Mouse (Mus musculus) hindbrain, embryonic 12.5 days (tissue): Measurements from ENCODE around the gene Rpia. TPM values are rescaled to one million over a fixed set of nuclear protein-coding genes. Genes with fewer than 3 reads are reported as not detected.

Experiments
- ATAC-seq: fragments of 200-750 bp; cut with Nextera tagmentation; 2 replicates; pipeline ENCODE4 v1.8.0; 2017; ENCODE audit warnings: moderate TSS enrichment; ENCODE audit not compliant: low FRiP score
- H3K27ac ChIP-seq: fragments of 300-500 bp; sonication (generic); 2 replicates; pipeline ENCODE4 v1.5.1; 2016; ENCODE audit warnings: mild to moderate bottlenecking
- H3K27me3 ChIP-seq: fragments of 300-500 bp; sonication (generic); 2 replicates; pipeline ENCODE4 v1.6.1; 2016; ENCODE audit warnings: mild to moderate bottlenecking
- H3K36me3 ChIP-seq: fragments of 300-500 bp; sonication (generic); 2 replicates; pipeline ENCODE4 v1.6.1; 2016; ENCODE audit warnings: mild to moderate bottlenecking
- H3K4me1 ChIP-seq: fragments of 300-500 bp; sonication (generic); 2 replicates; pipeline ENCODE4 v1.6.1; 2016
- H3K4me2 ChIP-seq: fragments of 300-500 bp; sonication (generic); replicated peaks from 2 replicates; pipeline ENCODE4 v1.6.1; 2016; ENCODE audit warnings: mild to moderate bottlenecking
- H3K4me3 ChIP-seq: fragments of 300-500 bp; sonication (generic); 2 replicates; pipeline ENCODE4 v1.5.1; 2016; ENCODE audit warnings: mild to moderate bottlenecking
- H3K9ac ChIP-seq: fragments of 300-500 bp; sonication (generic); 2 replicates; pipeline ENCODE4 v1.6.1; 2016; ENCODE audit warnings: mild to moderate bottlenecking, moderate library complexity
- H3K9me3 ChIP-seq: fragments of 300-500 bp; sonication (generic); replicated peaks from 2 replicates; pipeline ENCODE4 v1.6.1; 2016; ENCODE audit warnings: mild to moderate bottlenecking
- WGBS: fragments of 180-500 bp; shearing (Covaris S2); methylation state at CpG from one replicate; pipeline ENCODE4 v1.1.7; 2016; 5-methylcytosine and 5-hydroxymethylcytosine counted together
- polyA plus RNA-seq: library from polyadenylated mRNA; unstranded; fragments of >200 nt; fragmentation: Nextera tagmentation; extraction: Ambion mirVana; gene quantifications from 2 replicates; pipeline ENCODE4 v1.2.1, GENCODE M21; 2016

Rpia gene
- polyA plus RNA-seq, 1 experiment from 2014 or later: 3.2 TPM

DNA sequence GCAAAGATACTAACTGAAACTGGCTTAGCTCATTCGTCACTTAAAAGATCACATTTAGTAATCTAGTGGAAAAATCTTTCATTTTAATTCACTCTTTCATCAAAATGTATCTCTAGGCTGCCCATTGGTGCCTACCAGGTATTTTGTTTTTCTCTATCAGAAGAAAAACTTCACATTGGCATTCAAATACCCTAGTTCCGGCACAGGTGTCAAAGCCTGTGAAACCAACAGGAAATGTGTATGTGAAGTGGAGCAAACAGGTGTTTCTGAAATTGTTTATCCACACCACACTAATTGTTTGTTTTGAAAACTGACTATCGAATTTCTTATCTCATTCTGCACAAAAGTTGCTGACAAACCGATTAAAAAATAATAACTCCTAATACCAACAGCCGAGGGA lies 27.5 kb downstream of the Rpia start:
- Histone ChIP-seq H3K9ac (no peak overlapping the region), H3K27ac (no peak overlapping the region), H3K36me3 (peaks cover 24% of the 10 kb centered on the region), H3K4me3 (no peak overlapping the region), H3K27me3 (no peaks in the 10 kb centered on the region), H3K4me2 (no peak overlapping the region), H3K4me1 (no peaks in the 10 kb centered on the region), H3K9me3 (no peaks in the 10 kb centered on the region)
- 94% methylated on average over 5 of the region's 5 CpGs for WGBS
- ATAC-seq: no peak

GRCm38 (mm10) chr6:70763881-70764280 lies 28.2 kb downstream of the Rpia start:
- no peak for ATAC-seq
- H3K4me1 ChIP-seq: no peaks in the 10 kb centered on the region
- no peaks in the 10 kb centered on the region for H3K9me3 ChIP-seq
- no peak overlapping the region for H3K4me2 ChIP-seq
- H3K27me3 ChIP-seq: no peaks in the 10 kb centered on the region
- no peak overlapping the region for H3K4me3 ChIP-seq
- no peak overlapping the region for H3K27ac ChIP-seq
- WGBS: 95% methylated on average over 4 of the region's 4 CpGs
- peaks cover 21% of the 10 kb centered on the region for H3K36me3 ChIP-seq
- H3K9ac ChIP-seq: no peak overlapping the region

- Histone ChIP-seq H3K4me1 (no peaks in the 10 kb centered on the region), H3K4me2 (no peak overlapping the region), H3K9ac (no peak overlapping the region), H3K4me3 (no peak overlapping the region), H3K9me3 (no peaks in the 10 kb centered on the region), H3K27me3 (no peaks in the 10 kb centered on the region), H3K36me3 (peaks cover 21% of the 10 kb centered on the region), H3K27ac (no peak overlapping the region)
- no peak for ATAC-seq
- 87% methylated on average over 6 of the region's 6 CpGs for WGBS
These were observed 29.4 kb downstream of the Rpia start for GRCm38 (mm10) chr6:70762659-70763058.

- H3K9ac ChIP-seq: no peak overlapping the region
- H3K4me3 ChIP-seq: no peak overlapping the region
- no peaks in the 10 kb centered on the region for H3K4me1 ChIP-seq
- no peak overlapping the region for H3K4me2 ChIP-seq
- H3K27me3 ChIP-seq: no peaks in the 10 kb centered on the region
- peaks cover 9% of the 10 kb centered on the region; the same call in 1 of the 2 replicates for H3K36me3 ChIP-seq
- 86% methylated on average over 4 of the region's 4 CpGs for WGBS
- no peak for ATAC-seq
- no peaks in the 10 kb centered on the region for H3K9me3 ChIP-seq
- no peak overlapping the region for H3K27ac ChIP-seq
These were observed 31.1 kb downstream of the Rpia start for GRCm38 (mm10) chr6:70760951-70761350.

DNA sequence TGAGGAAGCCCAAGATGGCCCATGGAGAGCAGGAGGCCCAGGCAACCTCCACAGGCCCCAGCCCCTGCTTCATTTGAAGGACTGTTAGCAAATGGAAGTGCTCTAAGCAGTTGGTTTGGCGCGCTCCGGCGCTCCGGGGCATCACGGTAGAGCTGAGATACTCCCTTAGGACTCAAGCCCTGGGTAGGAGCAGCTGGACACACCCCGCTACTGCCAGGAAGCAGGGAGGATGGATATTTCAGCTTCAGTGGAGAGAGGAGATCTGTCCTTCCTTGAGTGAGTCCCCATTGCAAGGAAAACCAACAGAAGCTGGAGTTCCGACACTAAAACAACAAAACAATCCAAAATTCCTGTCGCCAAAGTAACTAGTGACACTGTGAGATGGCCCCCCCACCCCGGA lies 37.2 kb downstream of the Rpia start:
- Histone ChIP-seq H3K4me2 (no peak overlapping the region), H3K36me3 (no peaks in the 10 kb centered on the region), H3K9me3 (no peaks in the 10 kb centered on the region), H3K27me3 (no peaks in the 10 kb centered on the region), H3K9ac (no peak overlapping the region), H3K4me3 (no peak overlapping the region), H3K4me1 (no peaks in the 10 kb centered on the region), H3K27ac (no peak overlapping the region)
- WGBS: 86% methylated on average over 10 of the region's 10 CpGs
- ATAC-seq: no peak

DNA sequence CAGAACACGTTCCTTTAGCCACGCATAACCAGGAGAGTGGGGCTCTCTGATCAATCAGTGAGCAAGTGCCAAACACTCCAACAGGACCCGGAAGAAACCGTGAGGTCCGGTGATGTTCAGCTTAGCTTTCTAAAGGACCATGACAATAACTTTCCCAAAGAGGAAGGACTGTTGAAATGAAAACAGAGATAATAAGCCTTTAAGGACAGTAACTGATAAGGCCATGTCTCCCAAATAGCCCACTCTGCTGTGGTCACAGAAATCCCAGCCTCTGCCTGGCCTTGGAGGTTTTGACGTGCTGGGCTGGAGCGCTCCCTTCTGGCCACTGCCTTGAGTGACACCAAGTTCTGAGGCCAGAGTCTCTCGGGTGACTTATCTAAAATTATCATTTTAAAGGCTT lies 39.7 kb downstream of the Rpia start:
- no peak for ATAC-seq
- WGBS: 57% methylated on average over 8 of the region's 8 CpGs

DNA sequence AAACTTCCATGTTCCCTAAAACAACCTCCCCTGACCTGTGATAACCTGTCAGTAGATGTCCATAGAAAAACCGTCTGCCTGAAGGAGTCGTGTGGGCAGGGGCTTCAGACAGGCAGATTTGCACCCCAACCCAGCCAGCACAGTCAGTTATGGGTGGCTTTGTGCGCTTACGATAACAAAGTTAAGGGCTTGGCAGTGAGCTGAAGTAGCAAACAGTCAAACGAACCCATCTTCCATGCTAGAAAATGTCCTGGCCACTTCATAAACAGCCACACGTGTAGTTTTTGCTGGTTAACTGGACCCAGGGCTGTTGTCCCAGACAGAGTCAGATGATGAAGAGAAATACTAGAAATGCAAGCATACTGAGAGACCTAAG lies 40.1 kb downstream of the Rpia start:
- Histone ChIP-seq H3K27me3 (no peaks in the 10 kb centered on the region), H3K4me2 (no peak overlapping the region), H3K4me1 (no peaks in the 10 kb centered on the region), H3K4me3 (no peak overlapping the region), H3K36me3 (no peaks in the 10 kb centered on the region), H3K9me3 (no peaks in the 10 kb centered on the region), H3K9ac (no peak overlapping the region), H3K27ac (no peak overlapping the region)
- ATAC-seq: no peak
- 71% methylated on average over 6 of the region's 6 CpGs for WGBS

More for the DNA sequence above, 39.7 kb downstream of the Rpia start:
- Histone ChIP-seq H3K27me3 (no peaks in the 10 kb centered on the region), H3K36me3 (no peaks in the 10 kb centered on the region), H3K9me3 (no peaks in the 10 kb centered on the region), H3K4me3 (no peak overlapping the region), H3K9ac (no peak overlapping the region), H3K27ac (no peak overlapping the region), H3K4me1 (no peaks in the 10 kb centered on the region), H3K4me2 (no peak overlapping the region)

GRCm38 (mm10) chr6:70751251-70751897 lies 40.7 kb downstream of the Rpia start:
- 69% methylated on average over 8 of the region's 8 CpGs for WGBS

DNA sequence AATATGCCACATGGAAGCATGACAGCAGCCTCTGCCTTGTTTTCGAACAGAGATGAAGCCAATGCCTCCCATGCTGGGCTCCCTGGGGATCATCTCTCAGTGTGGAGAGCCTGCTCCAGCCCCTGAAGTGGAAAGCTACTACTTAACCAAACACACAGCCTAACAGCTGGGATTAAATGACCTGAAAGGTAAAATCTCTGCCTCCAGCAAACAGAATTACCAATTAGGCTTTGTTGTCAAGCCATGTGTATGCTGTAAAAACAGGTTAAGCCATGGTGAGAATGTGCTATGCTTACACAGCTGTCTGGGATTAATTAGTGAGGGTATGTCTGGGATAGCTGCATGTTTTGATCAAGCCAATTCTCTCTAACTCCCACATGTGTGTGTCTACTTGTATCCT lies 42.3 kb downstream of the Rpia start:
- no peaks in the 10 kb centered on the region for H3K36me3 ChIP-seq
- no peaks in the 10 kb centered on the region for H3K4me1 ChIP-seq
- no peak overlapping the region for H3K27ac ChIP-seq
- no peaks in the 10 kb centered on the region for H3K9me3 ChIP-seq
- no peak overlapping the region for H3K9ac ChIP-seq
- 46% methylated on average over 1 of the region's 1 CpGs for WGBS
- no peak overlapping the region for H3K4me3 ChIP-seq
- ATAC-seq: no peak
- no peak overlapping the region for H3K4me2 ChIP-seq
- no peaks in the 10 kb centered on the region for H3K27me3 ChIP-seq

More at GRCm38 (mm10) chr6:70751251-70751897, 40.7 kb downstream of the Rpia start:
- Histone ChIP-seq H3K4me3 (no peak overlapping the region), H3K27ac (no peak overlapping the region), H3K9ac (no peak overlapping the region), H3K4me1 (no peaks in the 10 kb centered on the region), H3K27me3 (no peaks in the 10 kb centered on the region), H3K36me3 (no peaks in the 10 kb centered on the region), H3K4me2 (no peak overlapping the region), H3K9me3 (no peaks in the 10 kb centered on the region)
- no peak for ATAC-seq

- no peak overlapping the region for H3K4me3 ChIP-seq
- WGBS: 92% methylated on average over 5 of the region's 5 CpGs
- ATAC-seq: no peak
These were observed 44.3 kb downstream of the Rpia start for GRCm38 (mm10) chr6:70747702-70748101.

DNA sequence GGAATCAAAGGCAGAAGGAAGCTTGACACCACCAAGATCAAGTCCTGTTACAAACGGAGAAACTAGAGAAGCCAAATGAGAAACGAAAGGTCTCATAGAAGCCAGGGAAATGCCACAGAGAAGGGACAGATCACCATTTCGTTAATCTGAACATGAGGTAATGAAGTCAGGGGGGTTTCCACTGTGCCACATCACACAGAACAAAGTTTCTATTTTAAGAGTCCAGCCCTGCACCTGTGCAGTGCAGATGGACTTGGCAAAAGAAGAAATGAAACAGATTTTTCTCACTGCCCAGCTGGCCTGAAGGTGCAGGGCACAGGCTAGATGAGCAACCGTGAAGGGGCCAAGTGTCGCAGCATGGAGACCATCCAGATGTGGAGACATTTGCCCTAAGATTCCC lies 48.1 kb downstream of the Rpia start:
- Histone ChIP-seq H3K27ac (no peak overlapping the region), H3K9ac (no peak overlapping the region), H3K4me1 (no peaks in the 10 kb centered on the region), H3K27me3 (no peaks in the 10 kb centered on the region), H3K9me3 (no peaks in the 10 kb centered on the region), H3K4me3 (no peak overlapping the region), H3K36me3 (no peaks in the 10 kb centered on the region), H3K4me2 (no peak overlapping the region)
- ATAC-seq: no peak
- WGBS: 85% methylated on average over 5 of the region's 5 CpGs

More at GRCm38 (mm10) chr6:70747702-70748101, 44.3 kb downstream of the Rpia start:
- Histone ChIP-seq H3K4me2 (no peak overlapping the region), H3K27me3 (no peaks in the 10 kb centered on the region), H3K4me1 (no peaks in the 10 kb centered on the region), H3K9me3 (no peaks in the 10 kb centered on the region), H3K9ac (no peak overlapping the region), H3K36me3 (no peaks in the 10 kb centered on the region), H3K27ac (no peak overlapping the region)

- no peak for ATAC-seq
- Histone ChIP-seq H3K9me3 (no peaks in the 10 kb centered on the region), H3K4me3 (no peak overlapping the region), H3K4me2 (no peak overlapping the region), H3K27me3 (no peaks in the 10 kb centered on the region), H3K36me3 (no peaks in the 10 kb centered on the region), H3K9ac (no peak overlapping the region), H3K27ac (no peak overlapping the region), H3K4me1 (no peaks in the 10 kb centered on the region)
- 90% methylated on average over 4 of the region's 4 CpGs for WGBS
These were observed 49.2 kb downstream of the Rpia start for GRCm38 (mm10) chr6:70742833-70743232.

DNA sequence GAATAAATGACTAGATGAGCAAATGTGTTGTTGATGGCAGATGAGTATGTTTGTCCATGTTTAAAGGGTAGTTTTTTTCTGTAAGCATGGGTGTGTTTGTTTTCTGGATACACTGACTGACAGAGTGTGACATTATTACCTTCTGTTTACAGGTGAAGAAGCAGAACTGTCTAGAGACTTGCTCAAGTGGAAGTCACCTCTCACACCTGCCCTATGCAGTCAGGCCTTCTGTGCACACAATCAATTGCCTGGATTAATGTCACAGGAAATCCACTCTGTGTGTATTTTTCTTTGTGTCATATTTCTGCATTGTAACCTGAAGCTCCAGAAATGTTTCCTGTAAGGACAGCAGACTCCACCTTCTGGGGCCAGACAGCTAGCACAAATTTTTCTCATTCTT lies 51.5 kb downstream of the Rpia start:
- H3K27ac ChIP-seq: no peak overlapping the region
- H3K36me3 ChIP-seq: no peaks in the 10 kb centered on the region
- no peaks in the 10 kb centered on the region for H3K4me1 ChIP-seq
- H3K9ac ChIP-seq: no peak overlapping the region
- H3K4me3 ChIP-seq: no peak overlapping the region
- H3K27me3 ChIP-seq: no peaks in the 10 kb centered on the region
- ATAC-seq: no peak
- no peak overlapping the region for H3K4me2 ChIP-seq
- no peaks in the 10 kb centered on the region for H3K9me3 ChIP-seq
